In the genomic region with DNA sequence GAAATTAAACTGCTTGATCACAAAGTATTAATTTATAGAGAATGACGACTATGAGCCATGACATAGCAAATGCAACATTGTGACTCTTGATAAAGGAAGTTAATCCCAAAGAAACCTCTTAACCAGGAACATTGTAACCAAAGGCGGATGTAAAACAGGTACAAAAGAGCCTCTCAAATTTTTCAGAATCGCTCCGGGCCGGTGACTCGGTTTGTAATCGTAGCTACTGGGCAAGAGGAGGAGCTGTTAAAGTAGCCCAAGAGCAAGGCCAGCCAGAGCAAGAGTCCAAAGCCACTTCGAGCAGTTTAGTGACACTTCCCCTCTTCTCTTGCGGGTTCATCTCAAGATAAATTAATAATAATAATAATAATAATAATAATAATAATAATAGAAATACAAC, we compare ENCODE assay signal across 8 mouse cellular contexts. TPM values are rescaled to one million over a fixed set of nuclear protein-coding genes. Genes with fewer than 3 reads are reported as not detected.
A peak's percentile ranks its signal among the peaks of the same experiment; 100 is the strongest.
DNase-seq lines count a peak whose midpoint lies in the region; ATAC-seq lines count a peak whose summit lies in the region.

No protein-coding gene starts in this region.

- DNase-seq in cerebellum, adult 8-10 months, result peak; percentile 14
- DNase-seq in cerebellum, postnatal 4 days (ENCODE audit: low spot score in 2 of 2), result no peak
- peak; percentile 7 for DNase-seq in ES-CJ7 (ENCODE audit: low read depth, low spot score)
- peak; percentile 30 for DNase-seq in limb, embryonic 11.5 days (ENCODE audit: low spot score)
- no peak for DNase-seq in layer of hippocampus, adult 9-10 months (ENCODE audit: low spot score)
- DNase-seq in left cerebral cortex, adult 9 months (ENCODE audit: low spot score in 2 of 2), result no peak

- no peaks in the 10 kb centered on the region for H3K36me3 ChIP-seq in forebrain, embryonic 13.5 days (ENCODE audit: poor library complexity, severe bottlenecking)
- H3K36me3 ChIP-seq in limb, embryonic 11.5 days (ENCODE audit: control insufficient read depth, insufficient read depth, low read length), result no peaks in the 10 kb centered on the region
- no peaks in the 10 kb centered on the region for H3K36me3 ChIP-seq in midbrain, embryonic 16.5 days (ENCODE audit: control insufficient read depth, insufficient read depth, low read length)

- H3K4me2 ChIP-seq in forebrain, embryonic 13.5 days, result peak overlapping the region; percentile 70
- peak overlapping the region; percentile 62 for H3K4me2 ChIP-seq in limb, embryonic 11.5 days (ENCODE audit: low read depth, severe bottlenecking)
- H3K4me2 ChIP-seq in midbrain, embryonic 16.5 days (ENCODE audit: low read length), result peak overlapping the region; percentile 87

- H3K27me3 ChIP-seq in forebrain, embryonic 13.5 days, result peaks cover 4% of the 10 kb centered on the region; the same call in 1 of the 2 replicates
- H3K27me3 ChIP-seq in limb, embryonic 11.5 days (ENCODE audit: control insufficient read depth, insufficient read depth, low read length), result no peaks in the 10 kb centered on the region
- H3K27me3 ChIP-seq in midbrain, embryonic 16.5 days (ENCODE audit: control insufficient read depth, insufficient read depth, low read depth, low read length), result no peaks in the 10 kb centered on the region

- ATAC-seq in forebrain, embryonic 13.5 days, result no peak
- ATAC-seq in limb, embryonic 11.5 days (ENCODE audit: insufficient number of reproducible peaks, low FRiP score, low TSS enrichment, low read depth), result no peak
- no peak for ATAC-seq in midbrain, embryonic 16.5 days

- no peaks in the 10 kb centered on the region for H3K9me3 ChIP-seq in forebrain, embryonic 13.5 days (replicated peaks)
- H3K9me3 ChIP-seq in limb, embryonic 11.5 days (ENCODE audit: control insufficient read depth, low read length), result no peaks in the 10 kb centered on the region
- no peaks in the 10 kb centered on the region for H3K9me3 ChIP-seq in midbrain, embryonic 16.5 days (replicated peaks; ENCODE audit: control insufficient read depth, low read length, poor library complexity, severe bottlenecking)

- peaks cover 22% of the 10 kb centered on the region for H3K4me1 ChIP-seq in forebrain, embryonic 13.5 days
- H3K4me1 ChIP-seq in limb, embryonic 11.5 days (ENCODE audit: control insufficient read depth, insufficient read depth, low read length), result peaks cover 3% of the 10 kb centered on the region; the same call in 1 of the 2 replicates
- H3K4me1 ChIP-seq in midbrain, embryonic 16.5 days (ENCODE audit: control insufficient read depth, insufficient read depth, low read length), result peaks cover 22% of the 10 kb centered on the region

- 8% methylated on average over 9 of the region's 9 CpGs for WGBS in forebrain, embryonic 13.5 days
- 5% methylated on average over 9 of the region's 9 CpGs for WGBS in limb, embryonic 11.5 days
- under 1% methylated on average over 9 of the region's 9 CpGs for WGBS in midbrain, embryonic 16.5 days

- H3K9ac ChIP-seq in forebrain, embryonic 13.5 days, result peak overlapping the region; percentile 96
- H3K9ac ChIP-seq in limb, embryonic 11.5 days (ENCODE audit: low read length), result peak overlapping the region; percentile 60; the same call in 1 of the 2 replicates
- H3K9ac ChIP-seq in midbrain, embryonic 16.5 days (ENCODE audit: low read depth, low read length), result no peak overlapping the region; the same call in 1 of the 2 replicates

- H3K4me3 ChIP-seq in forebrain, embryonic 13.5 days, result peak overlapping the region; percentile 96
- peak overlapping the region; percentile 94 for H3K4me3 ChIP-seq in limb, embryonic 11.5 days (ENCODE audit: low read depth, low read length)
- peak overlapping the region; percentile 97 for H3K4me3 ChIP-seq in midbrain, embryonic 16.5 days (ENCODE audit: low read depth, low read length)

- H3K27ac ChIP-seq in forebrain, embryonic 13.5 days, result no peak overlapping the region
- no peak overlapping the region; the same call in 1 of the 2 replicates for H3K27ac ChIP-seq in limb, embryonic 11.5 days (replicated peaks; ENCODE audit: low read depth, low read length)
- no peak overlapping the region for H3K27ac ChIP-seq in midbrain, embryonic 16.5 days (ENCODE audit: low read length)

RNA-seq across cellular contexts. Expression of gene Kpna4, which starts 0.8 kb away (rescaled TPM):
- polyA plus RNA-seq in forebrain, embryonic 13.5 days (2015; fragmentation: Nextera tagmentation; extraction: Ambion mirVana), result 36.4 and 37.5 TPM in 2 replicates
- 39.1 and 40.7 TPM in 2 replicates for polyA plus RNA-seq in limb, embryonic 11.5 days (2014; fragmentation: Nextera tagmentation; extraction: Ambion mirVana)
- polyA plus RNA-seq in midbrain, embryonic 16.5 days (2015; fragmentation: Nextera tagmentation; extraction: Ambion mirVana), result 30.3 and 30.5 TPM in 2 replicates

Comparison
In these comparisons a context has a peak if more than half of its experiments do, and no peak if none do; other contexts are left out.
1. DNase-seq: peak in cerebellum, adult 8-10 months (single experiment), ES-CJ7 (single experiment) and limb, embryonic 11.5 days (single experiment); none in cerebellum, postnatal 4 days (0 of 2), layer of hippocampus, adult 9-10 months (single experiment) and left cerebral cortex, adult 9 months (0 of 2).
2. Peak in every context shown above with its lines, with median percentiles within 50 percentile points of each other: H3K4me2 ChIP-seq and H3K4me3 ChIP-seq.